Mouse (Mus musculus) kidney, embryonic 15.5 days (tissue): Measurements from ENCODE around the gene Rae1. TPM values are rescaled to one million over a fixed set of nuclear protein-coding genes. Genes with fewer than 3 reads are reported as not detected.

Source experiments
- ATAC-seq: fragments of 200-750 bp; cut with Nextera tagmentation; replicated peaks from 2 replicates; pipeline ENCODE4 v1.8.0; 2017; ENCODE audit warnings: moderate TSS enrichment; ENCODE audit not compliant: low FRiP score
- H3K27ac ChIP-seq: fragments of 300-500 bp; sonication (generic); 2 replicates; pipeline ENCODE4 v1.5.1; 2015; ENCODE audit warnings: mild to moderate bottlenecking, inconsistent platforms
- H3K27me3 ChIP-seq: fragments of 300-500 bp; sonication (generic); 2 replicates; pipeline ENCODE4 v1.6.1; 2015; ENCODE audit warnings: inconsistent platforms
- H3K36me3 ChIP-seq: fragments of 300-500 bp; sonication (generic); 2 replicates; pipeline ENCODE4 v1.6.1; 2015; ENCODE audit warnings: inconsistent platforms
- H3K4me1 ChIP-seq: fragments of 300-500 bp; sonication (generic); 2 replicates; pipeline ENCODE4 v1.6.1; 2015; ENCODE audit warnings: inconsistent platforms
- H3K4me2 ChIP-seq: fragments of 300-500 bp; sonication (generic); 2 replicates; pipeline ENCODE4 v1.6.1; 2015; ENCODE audit warnings: moderate library complexity, mild to moderate bottlenecking, inconsistent platforms
- H3K4me3 ChIP-seq: fragments of 300-500 bp; sonication (generic); replicated peaks from 2 replicates; pipeline ENCODE4 v1.5.1; 2015; ENCODE audit warnings: mild to moderate bottlenecking, inconsistent platforms
- H3K9ac ChIP-seq: fragments of 300-500 bp; sonication (generic); 2 replicates; pipeline ENCODE4 v1.6.1; 2015; ENCODE audit warnings: mild to moderate bottlenecking, inconsistent platforms
- H3K9me3 ChIP-seq: fragments of 300-500 bp; sonication (generic); replicated peaks from 2 replicates; pipeline ENCODE4 v1.6.1; 2016; ENCODE audit warnings: inconsistent platforms
- WGBS: fragments of 180-500 bp; shearing (Covaris S2); methylation state at CpG from one replicate; pipeline ENCODE4 v1.1.7; 2015; ENCODE audit warnings: mixed read lengths; 5-methylcytosine and 5-hydroxymethylcytosine counted together
- polyA plus RNA-seq: library from polyadenylated mRNA; unstranded; fragments of >200 nt; fragmentation: Nextera tagmentation; extraction: Ambion mirVana; gene quantifications from 2 replicates; pipeline ENCODE4 v1.2.1, GENCODE M21; 2015

Gene Rae1
- polyA plus RNA-seq, 1 experiment from 2014 or later = 145 TPM

GRCm38 (mm10) chr2:173028508-173029031 lies 28.7 kb downstream of the Rae1 start:
- Histone ChIP-seq H3K36me3 (peaks cover 61% of the 10 kb centered on the region), H3K4me1 (peaks cover 42% of the 10 kb centered on the region), H3K4me3 (no peak overlapping the region), H3K27me3 (no peaks in the 10 kb centered on the region), H3K4me2 (no peak overlapping the region), H3K9ac (no peak overlapping the region), H3K27ac (no peak overlapping the region), H3K9me3 (no peaks in the 10 kb centered on the region)
- WGBS = 88% methylated on average over 3 of the region's 3 CpGs
- ATAC-seq = no peak

- Histone ChIP-seq H3K4me3 (no peak overlapping the region), H3K4me2 (no peak overlapping the region), H3K27ac (no peak overlapping the region), H3K9me3 (no peaks in the 10 kb centered on the region), H3K36me3 (peaks cover 73% of the 10 kb centered on the region), H3K9ac (no peak overlapping the region), H3K27me3 (no peaks in the 10 kb centered on the region), H3K4me1 (peaks cover 20% of the 10 kb centered on the region)
- WGBS = 79% methylated on average over 12 of the region's 12 CpGs
- no peak for ATAC-seq
These were observed 30.8 kb downstream of the Rae1 start for GRCm38 (mm10) chr2:173030591-173031338.

GRCm38 (mm10) chr2:173033531-173033930 lies 33.6 kb downstream of the Rae1 start:
- WGBS = 93% methylated on average over 13 of the region's 13 CpGs
- H3K27ac ChIP-seq = no peak overlapping the region
- H3K9ac ChIP-seq = no peak overlapping the region
- no peaks in the 10 kb centered on the region for H3K9me3 ChIP-seq
- no peak for ATAC-seq
- H3K4me3 ChIP-seq = no peak overlapping the region
- no peaks in the 10 kb centered on the region for H3K4me1 ChIP-seq
- no peaks in the 10 kb centered on the region for H3K27me3 ChIP-seq
- H3K36me3 ChIP-seq = peaks cover 63% of the 10 kb centered on the region
- H3K4me2 ChIP-seq = no peak overlapping the region

DNA sequence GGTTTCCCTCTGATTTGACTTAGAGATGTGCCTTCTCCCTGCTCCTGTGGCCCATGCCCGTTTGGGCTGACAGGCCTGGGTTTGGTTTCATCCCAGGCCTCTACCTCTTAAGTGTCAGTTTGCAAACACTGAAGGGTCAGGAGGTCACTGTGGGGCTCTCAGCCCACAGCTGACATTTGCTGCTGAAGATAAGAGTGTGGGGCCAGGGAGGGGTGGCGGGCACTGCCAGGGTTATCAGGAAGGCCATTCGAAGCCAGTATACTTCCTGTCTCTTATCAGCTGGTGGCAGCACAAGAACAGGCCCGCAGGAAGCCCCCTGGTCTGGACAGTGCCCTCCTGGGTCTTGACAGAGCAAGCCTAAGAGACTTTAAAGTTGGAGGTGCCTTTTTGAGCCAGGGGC lies 35.1 kb downstream of the Rae1 start:
- H3K36me3 ChIP-seq = peaks cover 49% of the 10 kb centered on the region
- no peak overlapping the region for H3K4me3 ChIP-seq
- WGBS = 63% methylated on average over 4 of the region's 4 CpGs
- no peaks in the 10 kb centered on the region for H3K27me3 ChIP-seq
- no peaks in the 10 kb centered on the region for H3K9me3 ChIP-seq
- ATAC-seq = peak; percentile 17; the same call in 1 of the 2 replicates
- H3K27ac ChIP-seq = no peak overlapping the region
- H3K4me2 ChIP-seq = no peak overlapping the region
- no peak overlapping the region for H3K9ac ChIP-seq
- H3K4me1 ChIP-seq = no peaks in the 10 kb centered on the region

GRCm38 (mm10) chr2:173035653-173036052 lies 35.7 kb downstream of the Rae1 start:
- H3K4me1 ChIP-seq = no peaks in the 10 kb centered on the region
- no peak overlapping the region for H3K4me3 ChIP-seq
- no peak overlapping the region for H3K4me2 ChIP-seq
- no peak overlapping the region for H3K27ac ChIP-seq
- H3K9me3 ChIP-seq = no peaks in the 10 kb centered on the region
- WGBS = 94% methylated on average over 5 of the region's 5 CpGs
- H3K9ac ChIP-seq = no peak overlapping the region
- H3K36me3 ChIP-seq = peaks cover 47% of the 10 kb centered on the region
- ATAC-seq = no peak
- H3K27me3 ChIP-seq = no peaks in the 10 kb centered on the region

DNA sequence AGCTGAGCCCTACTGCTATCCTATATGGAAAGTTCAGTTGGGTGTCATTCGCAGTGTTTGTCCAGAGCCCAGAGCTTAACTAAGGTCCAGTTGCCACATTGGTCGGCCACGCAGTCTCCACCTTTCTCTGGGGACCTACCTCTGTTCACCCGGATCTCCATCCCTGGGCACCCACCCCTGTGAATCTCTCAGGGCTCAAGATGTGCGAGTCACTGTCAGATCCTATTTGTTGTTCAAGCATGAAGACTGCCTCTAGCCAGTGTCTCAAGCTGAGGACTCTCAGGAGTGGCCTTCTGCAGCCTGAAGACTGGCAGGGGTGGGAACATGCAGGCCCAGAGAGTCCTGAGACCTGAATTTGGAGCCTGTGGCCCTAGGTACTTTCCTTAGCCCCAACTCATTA lies 36.1 kb downstream of the Rae1 start:
- ATAC-seq = no peak
- WGBS = 86% methylated on average over 5 of the region's 5 CpGs
- Histone ChIP-seq H3K36me3 (peaks cover 44% of the 10 kb centered on the region), H3K4me3 (no peak overlapping the region), H3K9me3 (no peaks in the 10 kb centered on the region), H3K27me3 (no peaks in the 10 kb centered on the region), H3K4me2 (no peak overlapping the region), H3K4me1 (no peaks in the 10 kb centered on the region), H3K27ac (no peak overlapping the region), H3K9ac (no peak overlapping the region)

DNA sequence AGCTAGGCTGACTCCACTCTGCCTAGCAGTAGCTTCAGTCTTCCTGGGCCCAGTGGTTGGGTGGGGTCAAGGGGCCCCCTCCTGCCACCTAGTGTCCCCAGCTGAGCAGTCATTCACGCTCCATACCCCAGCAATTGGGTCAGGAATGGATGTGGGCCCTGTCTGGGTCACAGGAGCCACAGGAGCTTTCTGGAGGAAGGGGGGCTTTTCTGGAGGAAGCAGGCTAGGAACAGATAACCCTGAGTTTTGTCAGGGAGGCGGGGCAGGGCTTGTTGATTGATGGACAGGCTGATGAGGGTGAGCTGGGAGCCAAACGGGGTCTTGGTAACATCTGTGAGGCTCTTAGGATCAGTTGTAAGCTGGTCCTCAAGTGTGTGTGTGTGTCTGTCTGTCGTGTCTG lies 36.7 kb downstream of the Rae1 start:
- peaks cover 38% of the 10 kb centered on the region for H3K36me3 ChIP-seq
- H3K4me3 ChIP-seq = no peak overlapping the region
- no peak overlapping the region for H3K9ac ChIP-seq
- no peaks in the 10 kb centered on the region for H3K9me3 ChIP-seq
- H3K4me2 ChIP-seq = no peak overlapping the region
- no peak overlapping the region for H3K27ac ChIP-seq
- H3K27me3 ChIP-seq = no peaks in the 10 kb centered on the region
- H3K4me1 ChIP-seq = no peaks in the 10 kb centered on the region
- ATAC-seq = no peak
- WGBS = 64% methylated on average over 4 of the region's 4 CpGs

- Histone ChIP-seq H3K4me2 (no peak overlapping the region), H3K9ac (no peak overlapping the region), H3K4me1 (peaks cover 3% of the 10 kb centered on the region), H3K27me3 (no peaks in the 10 kb centered on the region), H3K36me3 (peaks cover 31% of the 10 kb centered on the region), H3K27ac (no peak overlapping the region), H3K4me3 (no peak overlapping the region), H3K9me3 (no peaks in the 10 kb centered on the region)
- WGBS = 83% methylated on average over 5 of the region's 5 CpGs
- no peak for ATAC-seq
These were observed 37.4 kb downstream of the Rae1 start for GRCm38 (mm10) chr2:173037347-173037746.

DNA sequence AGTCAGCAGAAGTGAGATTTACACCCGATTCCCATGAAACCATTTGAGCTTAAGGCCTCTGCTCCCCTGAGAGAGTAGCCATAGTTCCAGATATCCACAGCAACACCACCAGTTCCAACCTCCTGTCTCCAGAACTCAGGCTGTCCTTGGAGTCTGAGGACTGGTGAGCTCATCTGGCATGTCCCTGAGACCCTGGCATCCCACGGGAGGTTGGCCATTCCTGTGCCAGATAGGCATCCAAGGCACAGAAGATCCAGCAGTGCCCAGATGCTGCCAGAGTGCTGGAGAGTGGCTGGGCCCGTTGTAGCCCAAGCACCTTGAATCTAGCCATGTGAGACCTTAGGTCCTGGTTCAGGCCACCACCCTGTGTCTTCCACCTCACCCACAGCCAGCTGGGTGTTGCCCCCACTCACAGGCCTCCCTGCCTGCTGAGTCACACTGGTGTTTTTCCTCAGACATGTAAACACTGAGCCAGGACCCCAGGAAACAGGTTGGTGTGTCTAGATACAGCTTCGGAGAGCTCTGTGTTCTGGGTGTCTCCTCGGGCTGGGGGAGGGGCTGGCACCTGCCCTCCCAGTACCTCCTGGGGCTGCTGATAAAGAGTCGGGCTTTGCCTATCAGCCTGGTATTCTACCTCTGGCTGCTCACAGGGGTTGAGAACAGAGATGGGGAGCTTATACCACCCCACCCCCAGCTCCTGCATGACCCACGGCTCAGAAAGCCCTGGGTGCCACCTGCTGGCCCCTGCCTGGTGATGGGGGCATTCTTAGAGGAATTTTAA lies 38.1 kb downstream of the Rae1 start:
- H3K4me3 ChIP-seq = no peak overlapping the region
- peaks cover 25% of the 10 kb centered on the region for H3K36me3 ChIP-seq
- WGBS = 77% methylated on average over 7 of the region's 7 CpGs
- H3K27me3 ChIP-seq = no peaks in the 10 kb centered on the region
- no peaks in the 10 kb centered on the region for H3K9me3 ChIP-seq
- H3K4me1 ChIP-seq = peaks cover 9% of the 10 kb centered on the region
- peak; percentile 69 for ATAC-seq
- no peak overlapping the region for H3K4me2 ChIP-seq
- no peak overlapping the region for H3K9ac ChIP-seq
- no peak overlapping the region for H3K27ac ChIP-seq

GRCm38 (mm10) chr2:173039041-173039440 lies 39.1 kb downstream of the Rae1 start:
- peaks cover 15% of the 10 kb centered on the region for H3K4me1 ChIP-seq
- no peak overlapping the region for H3K27ac ChIP-seq
- 80% methylated on average over 4 of the region's 4 CpGs for WGBS
- H3K9ac ChIP-seq = no peak overlapping the region
- ATAC-seq = no peak
- H3K4me3 ChIP-seq = no peak overlapping the region
- no peaks in the 10 kb centered on the region for H3K27me3 ChIP-seq
- H3K4me2 ChIP-seq = no peak overlapping the region
- peaks cover 14% of the 10 kb centered on the region for H3K36me3 ChIP-seq
- H3K9me3 ChIP-seq = no peaks in the 10 kb centered on the region

DNA sequence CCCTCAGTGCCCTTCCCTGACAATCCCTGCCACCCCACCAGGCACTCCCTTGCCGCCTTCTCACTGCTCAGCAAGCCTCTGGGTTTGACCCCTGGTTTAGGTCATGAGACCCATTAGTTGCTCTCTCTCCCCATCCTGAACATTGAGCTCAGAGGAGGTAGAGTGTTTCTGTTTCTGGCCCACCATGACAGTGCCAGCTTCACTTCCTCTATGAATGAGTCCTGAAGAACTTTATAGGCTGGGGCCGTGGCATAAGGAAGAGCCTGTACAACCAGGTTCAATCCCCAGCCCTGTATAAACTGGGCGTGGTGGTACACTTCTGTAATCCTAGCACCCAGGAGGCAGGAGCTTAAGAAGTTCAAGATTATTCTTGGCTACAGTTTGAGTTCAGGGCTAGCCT lies 40.9 kb downstream of the Rae1 start:
- Histone ChIP-seq H3K27ac (no peak overlapping the region), H3K9ac (no peak overlapping the region), H3K9me3 (no peaks in the 10 kb centered on the region), H3K4me2 (no peak overlapping the region), H3K36me3 (no peaks in the 10 kb centered on the region), H3K27me3 (no peaks in the 10 kb centered on the region), H3K4me3 (no peak overlapping the region), H3K4me1 (peaks cover 24% of the 10 kb centered on the region)
- 79% methylated on average over 3 of the region's 3 CpGs for whole genome bisulfite sequencing
- ATAC-seq = no peak

GRCm38 (mm10) chr2:173041242-173041641 lies 41.3 kb downstream of the Rae1 start:
- Histone ChIP-seq H3K4me2 (no peak overlapping the region), H3K9ac (no peak overlapping the region), H3K9me3 (no peaks in the 10 kb centered on the region), H3K27ac (no peak overlapping the region), H3K27me3 (no peaks in the 10 kb centered on the region), H3K4me1 (peaks cover 24% of the 10 kb centered on the region), H3K4me3 (no peak overlapping the region), H3K36me3 (no peaks in the 10 kb centered on the region)
- WGBS = 48% methylated on average over 5 of the region's 5 CpGs
- no peak for ATAC-seq
